Mouse (Mus musculus) adrenal gland, postnatal 4 days (tissue): Measurements from ENCODE around the gene Cnnm2. TPM values are rescaled to one million over a fixed set of nuclear protein-coding genes. Genes with fewer than 3 reads are reported as not detected.

Source experiments
- DNase-seq, 2 experiments: peaks; one replicate each; pipeline ENCODE4 v3.0.0; 2021 to 2022; ENCODE audit warnings: low spot score in 2 of 2, mixed read lengths in 2 of 2
- total RNA-seq, 2 experiments: library from RNA; stranded (reverse); gene quantifications; 2 replicates each; pipeline ENCODE4 v1.2.3; 2021

Cnnm2 gene
- total RNA-seq, 2 experiments from 2014 or later, result 13.9 to 15.0 TPM

GRCm38 (mm10) chr19:46843030-46843429, 81.6 kb downstream of the Cnnm2 start:
- no peak for DNase-seq

GRCm38 (mm10) chr19:46846056-46846455, 84.7 kb downstream of the Cnnm2 start:
- no peak for DNase-seq

- no peak for DNase-seq
Measured at GRCm38 (mm10) chr19:46846459-46846858, 85.1 kb downstream of the Cnnm2 start.

- DNase-seq, result no peak
Measured at GRCm38 (mm10) chr19:46848381-46849268, 87.2 kb downstream of the Cnnm2 start.

GRCm38 (mm10) chr19:46849443-46849997, 88.1 kb downstream of the Cnnm2 start:
- DNase-seq, result no peak

GRCm38 (mm10) chr19:46856232-46856631, 94.8 kb downstream of the Cnnm2 start:
- DNase-seq, result no peak

GRCm38 (mm10) chr19:46856780-46857179, 95.4 kb downstream of the Cnnm2 start:
- no peak for DNase-seq

- no peak for DNase-seq
Measured at GRCm38 (mm10) chr19:46857277-46857989, 96.0 kb downstream of the Cnnm2 start.

GRCm38 (mm10) chr19:46858200-46858599, 96.8 kb downstream of the Cnnm2 start:
- no peak for DNase-seq

GRCm38 (mm10) chr19:46862556-46862955, 101.2 kb downstream of the Cnnm2 start:
- no peak for DNase-seq

GRCm38 (mm10) chr19:46863236-46863927, 102.0 kb downstream of the Cnnm2 start:
- no peak for DNase-seq

- DNase-seq, result no peak
Measured at GRCm38 (mm10) chr19:46864079-46864478, 102.7 kb downstream of the Cnnm2 start.

GRCm38 (mm10) chr19:46864731-46865331, 103.4 kb downstream of the Cnnm2 start:
- DNase-seq, result no peak

GRCm38 (mm10) chr19:46865381-46865780, 104.0 kb downstream of the Cnnm2 start:
- DNase-seq, result no peak

- no peak for DNase-seq
Measured at GRCm38 (mm10) chr19:46869049-46869448, 107.7 kb downstream of the Cnnm2 start.

GRCm38 (mm10) chr19:46869526-46869925, 108.1 kb downstream of the Cnnm2 start:
- DNase-seq, result peak; percentile 67 to 73

- DNase-seq, result no peak
Measured at GRCm38 (mm10) chr19:46871096-46871495, 109.7 kb downstream of the Cnnm2 start.

GRCm38 (mm10) chr19:46871651-46872050, 110.3 kb downstream of the Cnnm2 start:
- DNase-seq, result no peak

- no peak for DNase-seq
Measured at GRCm38 (mm10) chr19:46873924-46874323, 112.5 kb downstream of the Cnnm2 start.

- DNase-seq, result peak; percentile 75 to 80
Measured at GRCm38 (mm10) chr19:46875790-46876189, 114.4 kb downstream of the Cnnm2 start.

GRCm38 (mm10) chr19:46877886-46878285, 116.5 kb downstream of the Cnnm2 start:
- DNase-seq, result peak in 1 of 2 experiments; percentile 20
